ENCODE assay signal across 9 mouse cellular contexts in genomic region chr14:12189717-12190600, GRCm38 (mm10).
DNase-seq lines count a peak whose midpoint lies in the region; ATAC-seq lines count a peak whose summit lies in the region.
"Had no signal": no experiment of that assay in that cellular context is flagged by ENCODE, and none has a peak within 500 bp of the region (broad histone marks: within the 10 kb centered on the region; RNA-seq: fewer than 3 reads in every experiment).

No protein-coding gene starts in this region.

- H3K27ac ChIP-seq in forebrain, embryonic 13.5 days: peak overlapping the region; percentile 85
- peak overlapping the region; percentile 77 for H3K27ac ChIP-seq in midbrain, embryonic 10.5 days (replicated peaks)
- H3K27ac ChIP-seq in liver, embryonic 12.5 days: no peak overlapping the region

- peak overlapping the region; percentile 52 for H3K4me2 ChIP-seq in forebrain, embryonic 13.5 days
- no peak overlapping the region for H3K4me2 ChIP-seq in liver, embryonic 12.5 days

- DNase-seq in frontal cortex, postnatal 36 days (ENCODE audit: low spot score in 2 of 2): no peak
- peak; percentile 64 for DNase-seq in Muller cell, postnatal 12 days (ENCODE audit: inconsistent ontology term)
- peak; percentile 71 for DNase-seq in midbrain, embryonic 10.5 days (ENCODE audit: low spot score)
- DNase-seq in ovary, postnatal 36 days (ENCODE audit: low spot score): no peak

- H3K36me3 ChIP-seq in forebrain, embryonic 13.5 days (ENCODE audit: poor library complexity, severe bottlenecking): no peaks in the 10 kb centered on the region
- no peaks in the 10 kb centered on the region for H3K36me3 ChIP-seq in midbrain, embryonic 10.5 days
- no peaks in the 10 kb centered on the region for H3K36me3 ChIP-seq in liver, embryonic 12.5 days

- peak; percentile 55; the same call in 1 of the 2 replicates for ATAC-seq in frontal cortex, adult (ENCODE audit: low TSS enrichment)
- ATAC-seq in forebrain, embryonic 13.5 days: peak; percentile 94
- no peak for ATAC-seq in liver, embryonic 12.5 days
- ATAC-seq in erythroblast, adult 5-6 weeks (replicated peaks; ENCODE audit: low FRiP score, poor library complexity, severe bottlenecking): no peak
- ATAC-seq: Patski had no signal

- peak overlapping the region; percentile 38 for H3K9ac ChIP-seq in forebrain, embryonic 13.5 days
- H3K9ac ChIP-seq in liver, embryonic 12.5 days: no peak overlapping the region

- H3K9me3 ChIP-seq in forebrain, embryonic 13.5 days (replicated peaks): no peaks in the 10 kb centered on the region
- H3K9me3 ChIP-seq in midbrain, embryonic 10.5 days (replicated peaks): no peaks in the 10 kb centered on the region
- H3K9me3 ChIP-seq in liver, embryonic 12.5 days (replicated peaks): no peaks in the 10 kb centered on the region

- WGBS in forebrain, embryonic 13.5 days: 4% methylated on average over 12 of the region's 12 CpGs
- 32% methylated on average over 12 of the region's 12 CpGs for WGBS in midbrain, embryonic 10.5 days
- 73% methylated on average over 12 of the region's 12 CpGs for WGBS in liver, embryonic 12.5 days (ENCODE audit: insufficient replicate concordance)

- H3K4me1 ChIP-seq in forebrain, embryonic 13.5 days: peaks cover 68% of the 10 kb centered on the region
- H3K4me1 ChIP-seq in midbrain, embryonic 10.5 days: peaks cover 40% of the 10 kb centered on the region
- no peaks in the 10 kb centered on the region for H3K4me1 ChIP-seq in liver, embryonic 12.5 days

- peak overlapping the region; percentile 24 for H3K4me3 ChIP-seq in forebrain, embryonic 13.5 days
- peak overlapping the region; percentile 35 for H3K4me3 ChIP-seq in midbrain, embryonic 10.5 days
- H3K4me3 ChIP-seq in liver, embryonic 12.5 days: no peak overlapping the region

- H3K27me3 ChIP-seq in forebrain, embryonic 13.5 days: no peaks in the 10 kb centered on the region
- no peaks in the 10 kb centered on the region for H3K27me3 ChIP-seq in midbrain, embryonic 10.5 days (ENCODE audit: low read depth, poor library complexity, severe bottlenecking)
- H3K27me3 ChIP-seq in liver, embryonic 12.5 days (replicated peaks): no peaks in the 10 kb centered on the region
- H3K27me3 ChIP-seq: Patski had no signal

Comparison
In these comparisons a context has a peak if more than half of its experiments do, and no peak if none do; other contexts are left out.
1. ATAC-seq: peak in frontal cortex, adult (single experiment) and forebrain, embryonic 13.5 days (single experiment); none in liver, embryonic 12.5 days (single experiment) and erythroblast, adult 5-6 weeks (single experiment).
2. DNase-seq: peak in Muller cell, postnatal 12 days (single experiment) and midbrain, embryonic 10.5 days (single experiment); none in frontal cortex, postnatal 36 days (0 of 2) and ovary, postnatal 36 days (single experiment).